Mouse (Mus musculus): Measurements from ENCODE around the gene Gm21983. TPM values are rescaled to one million over a fixed set of nuclear protein-coding genes. Genes with fewer than 3 reads are reported as not detected.
A peak's percentile ranks its signal among the peaks of the same experiment; 100 is the strongest.

Gm21983 gene
- 0.59 TPM in 1 of 2 replicates, not detected in the other for polyA plus RNA-seq (2016; fragmentation: Nextera tagmentation; extraction: Ambion mirVana)

DNA sequence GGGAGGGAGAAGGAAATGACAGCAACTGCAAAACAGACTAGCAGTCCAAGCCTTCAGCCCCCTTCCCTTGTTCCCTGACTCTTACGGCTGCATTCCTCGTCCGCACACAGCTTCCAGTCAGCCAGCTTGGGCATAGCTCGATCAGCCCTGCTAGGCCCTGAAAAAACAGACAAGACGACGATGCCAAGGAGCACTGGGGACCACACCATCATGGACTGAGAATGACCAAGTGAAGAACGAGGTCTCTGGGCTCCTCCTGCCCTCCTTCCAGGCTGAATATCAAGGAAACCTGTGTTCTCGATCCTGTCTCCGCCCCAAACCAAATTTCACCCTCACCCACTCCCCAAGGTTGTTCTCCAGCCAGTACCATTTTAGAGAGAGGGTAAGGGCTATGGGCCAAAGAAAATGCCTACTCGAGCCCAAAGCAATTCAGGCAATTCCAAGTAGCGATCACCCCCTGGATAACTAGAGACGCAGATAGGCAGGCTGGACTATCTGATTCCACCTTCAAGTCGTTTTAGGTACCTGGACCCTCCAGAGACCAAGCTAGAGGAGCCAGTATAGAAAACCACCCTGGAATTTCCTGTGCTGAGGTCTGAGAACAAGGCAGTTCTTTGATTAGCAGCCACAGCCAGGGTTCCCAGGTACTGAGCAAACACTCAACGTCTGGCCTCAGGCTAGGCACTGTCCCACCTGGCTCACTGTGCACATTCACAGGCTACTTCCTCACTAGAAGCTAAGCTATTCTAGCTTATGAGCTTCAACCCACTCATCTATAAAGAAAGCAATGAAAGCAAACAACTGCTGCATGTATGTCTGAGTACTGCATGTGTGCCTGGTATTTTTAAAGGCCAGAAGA lies at the start of gene Gm21983, which contains the start of gene Mia:
Gene Gm21983, minus strand, starts transcription at position 250 of the 859 bp plus-strand sequence.
Gene Mia, minus strand, starts transcription at position 321 of the 859 bp plus-strand sequence.
- Histone ChIP-seq H3K4me2 (no peak within 1 kb of the TSS), H3K27ac (peak within 1 kb of the TSS; percentile 25; the same call in 1 of the 2 replicates), H3K4me3 (replicated peaks) (no peak within 1 kb of the TSS), H3K9ac (no peak within 1 kb of the TSS), H3K9me3 (no peaks in the 10 kb centered on the region), H3K4me1 (peaks cover 12% of the 10 kb centered on the region), H3K27me3 (no peaks in the 10 kb centered on the region), H3K36me3 (replicated peaks) (peaks cover 29% of the 10 kb centered on the region)
- 67% methylated on average over 14 of the region's 14 CpGs for WGBS
- no peak for ATAC-seq (ENCODE audit: low FRiP score)

DNA sequence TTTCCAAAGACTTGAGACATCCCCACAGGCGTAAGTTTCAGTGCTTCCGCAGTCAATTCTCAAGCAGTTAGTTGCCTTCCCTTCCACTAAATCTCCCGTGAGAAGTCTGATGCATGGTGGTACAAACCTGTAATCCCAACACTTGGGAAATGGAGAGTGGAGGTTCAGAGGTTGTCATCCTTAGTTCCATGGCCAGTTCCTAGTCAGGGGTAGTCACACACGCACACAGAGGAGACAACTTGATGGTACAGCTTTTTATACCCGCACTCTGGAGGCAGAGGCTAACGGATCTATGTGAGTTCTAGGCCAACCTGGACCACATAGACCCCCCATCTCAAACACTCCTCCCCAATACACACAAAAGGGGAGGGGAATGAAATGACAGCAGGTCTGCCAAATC lies 48.0 kb upstream of the Gm21983 start:
- Histone ChIP-seq H3K36me3 (replicated peaks) (no peaks in the 10 kb centered on the region), H3K4me3 (replicated peaks) (peak overlapping the region; percentile 83), H3K4me2 (peak overlapping the region; percentile 91), H3K9me3 (no peaks in the 10 kb centered on the region), H3K27ac (peak overlapping the region; percentile 79), H3K27me3 (no peaks in the 10 kb centered on the region), H3K9ac (peak overlapping the region; percentile 54), H3K4me1 (peaks cover 54% of the 10 kb centered on the region)
- ATAC-seq (ENCODE audit: low FRiP score), result no peak
- 14% methylated on average over 6 of the region's 6 CpGs for WGBS

DNA sequence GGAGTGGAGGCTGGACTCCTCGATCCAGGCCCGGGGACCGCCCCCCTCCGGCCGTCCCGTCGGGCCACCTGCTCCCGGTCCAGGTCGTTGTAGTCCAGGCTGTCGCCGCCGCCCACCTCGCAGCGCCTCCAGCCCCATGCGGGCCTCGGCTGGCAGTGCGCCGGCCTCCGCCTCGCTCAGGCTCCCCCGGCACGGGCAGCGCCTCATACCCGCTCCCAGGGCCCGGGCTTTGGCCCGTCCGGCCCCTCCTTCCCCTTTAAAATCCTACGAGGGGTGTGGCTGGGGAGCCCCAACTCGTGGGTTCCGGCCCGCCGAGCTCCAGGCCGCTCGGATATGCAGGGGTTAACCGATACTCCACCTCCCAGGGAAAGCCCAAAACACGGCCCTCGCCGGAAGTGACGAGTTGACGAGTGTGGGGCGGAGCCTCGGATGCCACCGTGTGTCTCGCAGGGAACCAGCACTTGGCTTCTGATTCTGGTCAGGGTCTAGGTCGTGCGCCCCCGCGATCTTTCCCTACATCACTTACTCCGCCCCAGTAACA lies 47.5 kb upstream of the Gm21983 start, which contains the start of gene Itpkc:
Gene Itpkc, minus strand, starts transcription at position 381 of the 541 bp plus-strand sequence.
- peak; percentile 86 for ATAC-seq (ENCODE audit: low FRiP score)
- H3K4me2 ChIP-seq, result peak within 1 kb of the TSS; percentile 91
- peaks cover 54% of the 10 kb centered on the region for H3K4me1 ChIP-seq
- H3K36me3 ChIP-seq (replicated peaks), result no peaks in the 10 kb centered on the region
- H3K27ac ChIP-seq, result peak within 1 kb of the TSS; percentile 79
- H3K4me3 ChIP-seq (replicated peaks), result peak within 1 kb of the TSS; percentile 83
- no peaks in the 10 kb centered on the region for H3K9me3 ChIP-seq
- peak within 1 kb of the TSS; percentile 87 for H3K9ac ChIP-seq
- WGBS, result under 1% methylated on average over 49 of the region's 49 CpGs
- H3K27me3 ChIP-seq, result no peaks in the 10 kb centered on the region

DNA sequence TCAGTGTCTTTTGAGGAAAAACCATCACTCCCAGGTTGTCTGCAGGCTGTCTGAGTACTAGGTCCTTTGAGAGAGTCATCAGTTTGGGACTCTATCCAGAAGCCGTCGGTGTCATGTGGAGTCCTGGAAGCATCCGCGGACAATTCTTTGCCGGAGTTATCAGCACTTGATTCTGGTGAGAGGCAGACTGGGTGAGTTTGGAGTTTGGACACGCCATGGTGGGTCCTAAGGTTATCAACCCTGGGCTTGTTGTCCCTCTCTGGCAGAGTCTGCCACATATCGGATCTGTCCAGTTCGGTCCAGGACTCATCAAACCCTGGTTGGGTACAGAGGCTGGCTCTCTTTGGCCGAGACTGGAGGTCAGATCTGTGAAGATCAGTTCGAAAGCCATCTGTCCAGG lies 46.8 kb upstream of the Gm21983 start:
- WGBS, result 5% methylated on average over 10 of the region's 10 CpGs
- Histone ChIP-seq H3K36me3 (replicated peaks) (no peaks in the 10 kb centered on the region), H3K4me3 (replicated peaks) (peak overlapping the region; percentile 83), H3K9ac (peak overlapping the region; percentile 87), H3K27me3 (no peaks in the 10 kb centered on the region), H3K27ac (peak overlapping the region; percentile 79; the same call in 1 of the 2 replicates), H3K4me1 (peaks cover 56% of the 10 kb centered on the region), H3K9me3 (no peaks in the 10 kb centered on the region), H3K4me2 (peak overlapping the region; percentile 91)
- ATAC-seq (ENCODE audit: low FRiP score), result no peak

DNA sequence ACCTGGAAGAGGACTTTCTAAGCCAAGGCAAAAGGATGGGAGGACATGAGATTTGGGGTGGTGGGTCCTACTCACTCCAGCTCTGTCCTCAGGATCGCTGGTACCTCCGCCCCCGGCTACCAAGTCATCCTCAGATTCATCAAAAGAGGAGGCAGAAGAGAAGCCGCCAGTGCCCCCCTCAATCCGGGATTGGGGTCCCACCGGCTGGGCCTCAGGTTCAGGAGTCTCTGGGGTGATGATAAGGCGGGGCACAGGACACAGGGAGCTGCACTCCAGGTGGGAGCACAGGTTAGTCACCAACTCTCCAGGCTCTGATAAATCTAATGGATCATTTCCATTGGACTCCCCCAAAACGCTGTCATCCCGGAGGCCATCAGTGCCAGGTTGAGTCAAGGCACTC lies 46.4 kb upstream of the Gm21983 start:
- H3K4me2 ChIP-seq, result peak overlapping the region; percentile 91
- no peaks in the 10 kb centered on the region for H3K36me3 ChIP-seq (replicated peaks)
- ATAC-seq (ENCODE audit: low FRiP score), result no peak
- H3K27me3 ChIP-seq, result no peaks in the 10 kb centered on the region
- H3K27ac ChIP-seq, result no peak overlapping the region
- 25% methylated on average over 9 of the region's 9 CpGs for WGBS
- peak overlapping the region; percentile 83 for H3K4me3 ChIP-seq (replicated peaks)
- peak overlapping the region; percentile 87 for H3K9ac ChIP-seq
- H3K9me3 ChIP-seq, result no peaks in the 10 kb centered on the region
- H3K4me1 ChIP-seq, result peaks cover 53% of the 10 kb centered on the region

DNA sequence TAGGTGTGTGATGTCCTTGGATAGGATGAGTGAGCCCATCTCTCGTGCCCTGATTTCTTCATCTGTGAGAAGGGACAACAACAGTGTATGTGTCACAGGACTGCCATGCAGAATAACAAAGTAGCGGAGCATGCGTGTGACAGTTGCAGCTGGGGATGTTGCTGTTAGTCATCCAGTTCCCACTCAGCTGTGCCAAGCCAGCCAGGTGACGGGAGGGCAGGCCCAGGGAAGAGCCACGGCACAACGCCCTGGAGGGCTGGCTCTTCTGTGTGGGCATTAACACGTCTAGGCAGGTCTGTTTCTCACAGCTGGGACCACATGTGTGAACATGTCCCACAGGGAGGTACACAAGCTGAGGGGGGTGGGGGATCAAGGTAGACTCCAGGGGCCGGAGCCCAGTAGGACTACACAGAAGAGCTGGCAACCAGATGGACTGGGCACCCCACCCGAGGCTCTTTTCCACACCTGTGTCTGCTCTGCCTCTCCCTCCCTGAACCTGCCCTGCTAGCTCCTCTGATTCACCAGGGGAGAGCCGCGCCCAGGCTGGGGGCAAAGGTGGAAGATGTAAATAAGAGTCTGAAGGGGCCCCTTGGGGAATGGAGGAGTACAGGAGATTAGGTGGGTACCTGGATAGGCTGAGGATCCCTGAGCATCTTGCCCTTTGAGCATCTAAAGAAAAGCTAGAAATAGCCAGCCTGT lies 44.1 kb upstream of the Gm21983 start:
- Histone ChIP-seq H3K4me3 (replicated peaks) (0 out of 2 replicates have a peak overlapping the region, but pooled peaks have one; percentile 2), H3K27ac (no peak overlapping the region)
- whole genome bisulfite sequencing, result 90% methylated on average over 11 of the region's 11 CpGs

DNA sequence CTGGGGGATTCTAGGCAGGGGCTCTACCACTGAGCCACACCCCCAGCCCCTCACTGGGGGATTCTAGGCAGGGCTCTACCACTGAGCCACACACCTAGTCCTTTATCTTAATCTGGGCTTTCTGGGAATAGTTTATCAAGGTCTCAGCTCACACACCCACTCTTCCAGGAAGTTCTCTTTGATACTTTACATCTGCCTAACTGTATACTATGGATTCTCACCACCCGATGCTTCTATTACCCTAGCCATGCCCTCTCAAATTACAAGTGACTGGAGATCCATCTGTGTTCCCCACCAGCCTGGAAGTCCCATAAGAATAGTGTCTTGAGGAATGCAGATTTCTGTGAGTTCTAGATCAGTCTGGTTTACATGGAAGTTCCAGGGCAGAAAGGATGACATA lies 41.7 kb upstream of the Gm21983 start:
- ATAC-seq (ENCODE audit: low FRiP score), result no peak
- no peak overlapping the region for H3K9ac ChIP-seq
- H3K9me3 ChIP-seq, result no peaks in the 10 kb centered on the region
- H3K4me3 ChIP-seq (replicated peaks), result no peak overlapping the region
- no peak overlapping the region for H3K4me2 ChIP-seq
- no peaks in the 10 kb centered on the region for H3K27me3 ChIP-seq
- WGBS, result 86% methylated on average over 1 of the region's 1 CpGs
- H3K27ac ChIP-seq, result no peak overlapping the region
- peaks cover 21% of the 10 kb centered on the region for H3K36me3 ChIP-seq (replicated peaks)
- peaks cover 46% of the 10 kb centered on the region for H3K4me1 ChIP-seq

More for the DNA sequence above, 44.1 kb upstream of the Gm21983 start:
- Histone ChIP-seq H3K27me3 (no peaks in the 10 kb centered on the region), H3K4me2 (peak overlapping the region; percentile 91), H3K9me3 (no peaks in the 10 kb centered on the region), H3K9ac (peak overlapping the region; percentile 26; the same call in 1 of the 2 replicates), H3K4me1 (peaks cover 53% of the 10 kb centered on the region), H3K36me3 (replicated peaks) (peaks cover under 1% of the 10 kb centered on the region; the same call in 1 of the 2 replicates)
- no peak for ATAC-seq (ENCODE audit: low FRiP score)

DNA sequence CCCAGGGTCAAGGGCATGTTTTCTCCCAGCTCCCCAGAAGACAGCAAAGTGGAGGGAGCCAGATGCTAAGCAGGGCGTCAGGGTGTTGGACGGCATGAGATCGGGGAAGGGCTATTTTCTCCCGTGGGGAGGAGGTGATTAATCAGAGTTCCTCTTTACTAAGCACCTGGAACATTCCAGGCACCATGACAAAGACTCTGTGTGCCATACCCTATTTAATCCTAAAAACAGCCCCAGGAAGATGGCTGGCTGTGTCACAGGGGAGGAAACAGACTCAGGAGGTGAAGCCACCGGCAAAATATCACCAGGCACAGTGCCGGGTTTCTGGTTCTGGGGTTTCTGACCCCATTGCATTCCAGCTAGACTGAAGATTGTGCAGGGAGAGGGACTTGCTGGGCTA lies 41.1 kb upstream of the Gm21983 start:
- Histone ChIP-seq H3K36me3 (replicated peaks) (peaks cover 26% of the 10 kb centered on the region), H3K4me2 (no peak overlapping the region), H3K9me3 (no peaks in the 10 kb centered on the region), H3K27me3 (no peaks in the 10 kb centered on the region), H3K27ac (no peak overlapping the region), H3K9ac (no peak overlapping the region), H3K4me3 (replicated peaks) (no peak overlapping the region), H3K4me1 (peaks cover 40% of the 10 kb centered on the region)
- ATAC-seq (ENCODE audit: low FRiP score), result no peak
- WGBS, result 85% methylated on average over 6 of the region's 6 CpGs

DNA sequence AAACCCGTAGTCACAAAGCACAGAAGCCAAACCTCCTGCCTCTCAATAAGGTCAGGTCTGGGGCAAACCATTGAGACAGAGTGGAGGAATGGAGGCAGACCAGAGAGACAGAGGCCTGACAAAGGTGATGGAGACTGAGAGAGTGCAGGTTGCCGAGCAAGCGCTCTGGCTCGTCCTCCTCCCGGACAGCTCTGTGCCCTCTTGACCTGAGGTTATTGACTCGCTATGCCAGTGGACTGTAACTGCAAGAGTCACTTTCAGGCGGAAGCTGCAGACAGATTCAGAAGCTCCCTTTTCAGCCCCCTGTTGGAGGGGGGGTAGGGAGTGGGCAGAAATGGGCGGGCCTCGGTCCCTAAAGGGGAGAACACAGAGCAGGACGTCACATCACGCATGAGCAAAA lies 39.1 kb upstream of the Gm21983 start:
- no peak overlapping the region for H3K4me3 ChIP-seq (replicated peaks)
- no peaks in the 10 kb centered on the region for H3K9me3 ChIP-seq
- H3K4me1 ChIP-seq, result peaks cover 20% of the 10 kb centered on the region
- H3K36me3 ChIP-seq (replicated peaks), result peaks cover 40% of the 10 kb centered on the region
- no peak for ATAC-seq (ENCODE audit: low FRiP score)
- H3K27me3 ChIP-seq, result no peaks in the 10 kb centered on the region
- 91% methylated on average over 11 of the region's 11 CpGs for WGBS
- no peak overlapping the region for H3K4me2 ChIP-seq
- H3K27ac ChIP-seq, result no peak overlapping the region
- H3K9ac ChIP-seq, result no peak overlapping the region

DNA sequence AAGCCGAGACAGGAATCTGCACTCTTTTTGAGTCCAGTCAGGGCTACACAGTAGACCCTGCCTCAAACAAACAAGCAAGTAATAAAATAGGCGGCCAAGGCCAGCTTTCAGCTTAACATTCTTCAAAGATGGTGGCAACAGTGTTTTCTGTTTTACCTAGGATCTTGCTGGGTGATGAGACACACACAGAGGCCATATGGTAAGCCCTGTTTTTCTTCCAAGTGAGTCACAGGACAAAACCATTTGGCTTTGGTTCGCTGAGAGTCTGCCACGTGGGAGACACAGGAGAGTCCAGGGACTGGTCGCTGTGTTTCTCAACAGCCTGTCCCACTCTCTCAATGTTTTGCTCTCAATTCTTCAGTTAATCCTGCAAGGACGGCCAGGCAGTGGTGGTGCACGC lies 37.7 kb upstream of the Gm21983 start:
- 89% methylated on average over 7 of the region's 7 CpGs for WGBS
- Histone ChIP-seq H3K27me3 (no peaks in the 10 kb centered on the region), H3K4me2 (no peak overlapping the region), H3K36me3 (replicated peaks) (peaks cover 48% of the 10 kb centered on the region), H3K9me3 (no peaks in the 10 kb centered on the region), H3K27ac (no peak overlapping the region), H3K9ac (no peak overlapping the region), H3K4me3 (replicated peaks) (no peak overlapping the region), H3K4me1 (peaks cover 6% of the 10 kb centered on the region)
- no peak for ATAC-seq (ENCODE audit: low FRiP score)

DNA sequence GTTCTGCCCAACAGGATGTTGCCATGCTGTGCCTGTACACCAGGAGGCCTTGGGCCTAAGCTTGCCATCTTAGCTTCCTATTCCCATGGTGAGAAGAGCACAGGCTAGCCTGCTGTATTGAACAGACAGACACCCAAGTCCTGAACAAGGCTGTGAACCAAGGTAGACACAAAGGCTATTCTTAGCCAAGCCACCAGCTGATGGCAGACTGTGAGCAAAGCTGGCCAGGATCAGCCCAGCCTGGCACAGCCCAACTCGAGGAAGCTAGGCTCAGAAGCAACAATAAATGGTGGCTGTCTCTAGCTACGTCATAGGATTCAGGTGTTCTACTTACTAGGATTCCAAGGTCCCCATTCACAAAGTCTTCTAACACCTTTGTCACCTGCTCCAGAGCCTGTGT lies 31.7 kb upstream of the Gm21983 start:
- H3K36me3 ChIP-seq (replicated peaks), result peaks cover 87% of the 10 kb centered on the region
- no peak for ATAC-seq (ENCODE audit: low FRiP score)

More for the DNA sequence above, 31.7 kb upstream of the Gm21983 start:
- H3K9ac ChIP-seq, result no peak overlapping the region
- no peaks in the 10 kb centered on the region for H3K27me3 ChIP-seq
- 90% methylated on average over 2 of the region's 2 CpGs for WGBS
- H3K9me3 ChIP-seq, result no peaks in the 10 kb centered on the region
- no peaks in the 10 kb centered on the region for H3K4me1 ChIP-seq
- no peak overlapping the region for H3K4me2 ChIP-seq
- H3K27ac ChIP-seq, result no peak overlapping the region
- no peak overlapping the region for H3K4me3 ChIP-seq (replicated peaks)
